Mouse (Mus musculus) megakaryocyte-erythroid progenitor cell, adult 5-6 weeks (primary cell): ENCODE measurements around the gene Spty2d1. TPM values are rescaled to one million over a fixed set of nuclear protein-coding genes. Genes with fewer than 3 reads are reported as not detected.

Experiments used
- total RNA-seq, 2 experiments: library from RNA; stranded (forward) in 1 of 2; stranded (reverse) in 1 of 2; fragments of 200-1000, 215-1000 nt in 1 of 2; fragments of >200 nt in 1 of 2; fragmentation: Nextera tagmentation in 1 of 2; gene quantifications; 2 replicates each; pipeline ENCODE4 v1.2.3; 2014 to 2017

Gene Spty2d1
- total RNA-seq, 2 experiments from 2014 or later, result 14.8 to 33.4 TPM

Other genes starting within 250 kb of the Spty2d1 start
- 21.2 and 21.7 TPM in 2 replicates for gene Hps5, start 212.3 kb downstream of the Spty2d1 start, total RNA-seq (2014; fragmentation: Nextera tagmentation)
- 16.2 and 25.1 TPM in 2 replicates for gene Hps5, start 212.3 kb downstream of the Spty2d1 start, total RNA-seq (2017)
- 64.4 and 68.6 TPM in 2 replicates for gene Gtf2h1, start 212.3 kb downstream of the Spty2d1 start, total RNA-seq (2014; fragmentation: Nextera tagmentation)
- gene Gtf2h1, start 212.3 kb downstream of the Spty2d1 start, total RNA-seq (2017), result 144 and 158 TPM in 2 replicates
- gene Ldha, start 166.9 kb downstream of the Spty2d1 start, total RNA-seq (2014; fragmentation: Nextera tagmentation), result 663 and 668 TPM in 2 replicates
- gene Ldha, start 166.9 kb downstream of the Spty2d1 start, total RNA-seq (2017), result 397 and 483 TPM in 2 replicates
- not detected in 2 replicates for gene Ldhc, start 147.2 kb downstream of the Spty2d1 start, total RNA-seq (2014; fragmentation: Nextera tagmentation)
- gene Ldhc, start 147.2 kb downstream of the Spty2d1 start, total RNA-seq (2017), result not detected in 2 replicates
- 69.9 and 95.9 TPM in 2 replicates for gene Tsg101, start 88.4 kb downstream of the Spty2d1 start, total RNA-seq (2014; fragmentation: Nextera tagmentation)
- gene Tsg101, start 88.4 kb downstream of the Spty2d1 start, total RNA-seq (2017), result 42.1 and 79.1 TPM in 2 replicates
- gene Uevld, start 49.9 kb downstream of the Spty2d1 start, total RNA-seq (2014; fragmentation: Nextera tagmentation), result 11.1 and 12.0 TPM in 2 replicates
- 7.9 and 8.0 TPM in 2 replicates for gene Uevld, start 49.9 kb downstream of the Spty2d1 start, total RNA-seq (2017)
- gene Gm9999, start 24.8 kb downstream of the Spty2d1 start, total RNA-seq (2014; fragmentation: Nextera tagmentation), result not detected in 2 replicates
- not detected in 2 replicates for gene Gm9999, start 24.8 kb downstream of the Spty2d1 start, total RNA-seq (2017)
- 0.77 and 2.3 TPM in 2 replicates for gene Tmem86a, start 42.2 kb upstream of the Spty2d1 start, total RNA-seq (2014; fragmentation: Nextera tagmentation)
- gene Tmem86a, start 42.2 kb upstream of the Spty2d1 start, total RNA-seq (2017), result not detected in 2 replicates
- not detected in 2 replicates for gene Ptpn5, start 125.3 kb upstream of the Spty2d1 start, total RNA-seq (2014; fragmentation: Nextera tagmentation)
- gene Ptpn5, start 125.3 kb upstream of the Spty2d1 start, total RNA-seq (2017), result not detected in 2 replicates
- gene Mrgpra6, start 196.5 kb upstream of the Spty2d1 start, total RNA-seq (2014; fragmentation: Nextera tagmentation), result not detected in 2 replicates
- gene Mrgpra6, start 196.5 kb upstream of the Spty2d1 start, total RNA-seq (2017), result not detected in 2 replicates
- gene Mrgpra9, start 244.4 kb upstream of the Spty2d1 start, total RNA-seq (2014; fragmentation: Nextera tagmentation), result not detected in 2 replicates
- gene Mrgpra9, start 244.4 kb upstream of the Spty2d1 start, total RNA-seq (2017), result not detected in 2 replicates